Mouse (Mus musculus) liver, embryonic 16.5 days (tissue): ENCODE results near the gene Lsm12. TPM values are rescaled to one million over a fixed set of nuclear protein-coding genes. Genes with fewer than 3 reads are reported as not detected.

Source experiments
- ATAC-seq: fragments of 200-750 bp; cut with Nextera tagmentation; 2 replicates; pipeline ENCODE4 v1.8.0; 2017; ENCODE audit warnings: low read depth, mild to moderate bottlenecking, moderate number of reproducible peaks, moderate library complexity
- H3K27ac ChIP-seq: fragments of 300-500 bp; sonication (generic); 2 replicates; pipeline ENCODE4 v1.5.1; 2014; ENCODE audit warnings: mild to moderate bottlenecking, low read length
- H3K27me3 ChIP-seq: fragments of 300-500 bp; sonication (generic); 2 replicates; pipeline ENCODE4 v1.6.1; 2014; ENCODE audit warnings: low read depth, low read length, mixed read lengths; ENCODE audit not compliant: control insufficient read depth, insufficient read depth
- H3K36me3 ChIP-seq: fragments of 300-500 bp; sonication (generic); 2 replicates; pipeline ENCODE4 v1.6.1; 2014; ENCODE audit warnings: mild to moderate bottlenecking; ENCODE audit not compliant: control insufficient read depth, insufficient read depth
- H3K4me1 ChIP-seq: fragments of 300-500 bp; sonication (generic); 2 replicates; pipeline ENCODE4 v1.6.1; 2014; ENCODE audit warnings: low read depth, low read length, mixed read lengths; ENCODE audit not compliant: control insufficient read depth
- H3K4me2 ChIP-seq: fragments of 300-500 bp; sonication (generic); 2 replicates; pipeline ENCODE4 v1.6.1; 2014; ENCODE audit warnings: low read depth, low read length, mixed read lengths
- H3K4me3 ChIP-seq: fragments of 300-500 bp; sonication (generic); 2 replicates; pipeline ENCODE4 v1.5.1; 2014; ENCODE audit warnings: low read depth, mild to moderate bottlenecking, low read length
- H3K9ac ChIP-seq: fragments of 300-500 bp; sonication (generic); 2 replicates; pipeline ENCODE4 v1.6.1; 2014; ENCODE audit warnings: low read depth, low read length
- H3K9me3 ChIP-seq: fragments of 300-500 bp; sonication (generic); replicated peaks from 2 replicates; pipeline ENCODE4 v1.6.1; 2016; ENCODE audit warnings: low read length; ENCODE audit not compliant: control insufficient read depth
- WGBS: fragments of 180-500 bp; shearing (Covaris S2); extraction: QIAGEN DNeasy Blood & Tissue Kit; methylation state at CpG from one replicate; pipeline ENCODE4 v1.1.7; 2014; ENCODE audit not compliant: insufficient replicate concordance; 5-methylcytosine and 5-hydroxymethylcytosine counted together
- polyA plus RNA-seq: library from polyadenylated mRNA; unstranded; fragments of >200 nt; fragmentation: Nextera tagmentation; extraction: Ambion mirVana; gene quantifications from 2 replicates; pipeline ENCODE4 v1.2.1, GENCODE M21; 2015

Lsm12 gene
- polyA plus RNA-seq, 1 experiment from 2014 or later, result 52.5 TPM

- peaks cover 39% of the 10 kb centered on the region for H3K4me1 ChIP-seq
- H3K27ac ChIP-seq, result no peak overlapping the region
- H3K9me3 ChIP-seq, result no peaks in the 10 kb centered on the region
- no peak overlapping the region for H3K9ac ChIP-seq
- no peak overlapping the region for H3K4me2 ChIP-seq
- H3K4me3 ChIP-seq, result no peak overlapping the region
- peaks cover 39% of the 10 kb centered on the region for H3K27me3 ChIP-seq
- H3K36me3 ChIP-seq, result no peaks in the 10 kb centered on the region
- WGBS, result 62% methylated on average over 5 of the region's 5 CpGs
- no peak for ATAC-seq
Measured at GRCm38 (mm10) chr11:102225221-102225620, 40.1 kb upstream of the Lsm12 start.

- no peak overlapping the region for H3K9ac ChIP-seq
- no peak overlapping the region for H3K4me3 ChIP-seq
- ATAC-seq, result no peak
- H3K4me2 ChIP-seq, result peak overlapping the region; percentile 41
- WGBS, result 12% methylated on average over 22 of the region's 22 CpGs
- peaks cover 45% of the 10 kb centered on the region for H3K4me1 ChIP-seq
- H3K9me3 ChIP-seq, result no peaks in the 10 kb centered on the region
- no peak overlapping the region for H3K27ac ChIP-seq
- no peaks in the 10 kb centered on the region for H3K36me3 ChIP-seq
- H3K27me3 ChIP-seq, result peaks cover 39% of the 10 kb centered on the region
Measured at GRCm38 (mm10) chr11:102224686-102225085, 39.6 kb upstream of the Lsm12 start.

- Histone ChIP-seq H3K4me1 (peaks cover 47% of the 10 kb centered on the region), H3K27me3 (peaks cover 27% of the 10 kb centered on the region), H3K9ac (no peak overlapping the region), H3K4me2 (no peak overlapping the region), H3K9me3 (no peaks in the 10 kb centered on the region), H3K36me3 (no peaks in the 10 kb centered on the region), H3K27ac (no peak overlapping the region), H3K4me3 (no peak overlapping the region)
- WGBS, result 20% methylated on average over 6 of the region's 6 CpGs
- no peak for ATAC-seq
Measured at GRCm38 (mm10) chr11:102223166-102223565, 38.1 kb upstream of the Lsm12 start.

- WGBS, result 45% methylated on average over 8 of the region's 8 CpGs
- Histone ChIP-seq H3K4me2 (no peak overlapping the region), H3K9ac (no peak overlapping the region), H3K4me3 (no peak overlapping the region), H3K9me3 (no peaks in the 10 kb centered on the region), H3K27ac (no peak overlapping the region), H3K27me3 (peaks cover 15% of the 10 kb centered on the region), H3K4me1 (peaks cover 52% of the 10 kb centered on the region), H3K36me3 (no peaks in the 10 kb centered on the region)
- ATAC-seq, result no peak
Measured at GRCm38 (mm10) chr11:102221954-102222351, 36.9 kb upstream of the Lsm12 start.

GRCm38 (mm10) chr11:102221243-102221953 is 36.3 kb upstream of the Lsm12 start:
- Histone ChIP-seq H3K9me3 (no peaks in the 10 kb centered on the region), H3K4me2 (no peak overlapping the region), H3K36me3 (no peaks in the 10 kb centered on the region), H3K27me3 (peaks cover 12% of the 10 kb centered on the region), H3K9ac (no peak overlapping the region), H3K4me1 (peaks cover 54% of the 10 kb centered on the region), H3K4me3 (no peak overlapping the region), H3K27ac (no peak overlapping the region)
- no peak for ATAC-seq
- WGBS, result 51% methylated on average over 8 of the region's 8 CpGs

- 25% methylated on average over 6 of the region's 6 CpGs for WGBS
- Histone ChIP-seq H3K36me3 (no peaks in the 10 kb centered on the region), H3K4me2 (no peak overlapping the region), H3K4me3 (no peak overlapping the region), H3K27me3 (peaks cover 12% of the 10 kb centered on the region), H3K9me3 (no peaks in the 10 kb centered on the region), H3K4me1 (peaks cover 54% of the 10 kb centered on the region), H3K9ac (no peak overlapping the region), H3K27ac (no peak overlapping the region)
- no peak for ATAC-seq
Measured at GRCm38 (mm10) chr11:102220451-102220850, 35.4 kb upstream of the Lsm12 start.

- Histone ChIP-seq H3K27me3 (peaks cover 9% of the 10 kb centered on the region), H3K9ac (no peak overlapping the region), H3K9me3 (no peaks in the 10 kb centered on the region), H3K27ac (no peak overlapping the region), H3K4me2 (no peak overlapping the region), H3K4me1 (peaks cover 56% of the 10 kb centered on the region), H3K36me3 (no peaks in the 10 kb centered on the region), H3K4me3 (no peak overlapping the region)
- 34% methylated on average over 4 of the region's 4 CpGs for WGBS
- ATAC-seq, result no peak
Measured at GRCm38 (mm10) chr11:102219994-102220346, 34.9 kb upstream of the Lsm12 start.

- 43% methylated on average over 14 of the region's 14 CpGs for WGBS
- no peak for ATAC-seq
- Histone ChIP-seq H3K9me3 (no peaks in the 10 kb centered on the region), H3K27me3 (peaks cover 6% of the 10 kb centered on the region), H3K27ac (peak overlapping the region; percentile 73), H3K36me3 (no peaks in the 10 kb centered on the region), H3K4me3 (no peak overlapping the region; the same call in 1 of the 2 replicates), H3K9ac (peak overlapping the region; percentile 59), H3K4me2 (peak overlapping the region; percentile 72), H3K4me1 (peaks cover 58% of the 10 kb centered on the region)
Measured at GRCm38 (mm10) chr11:102219247-102219993, 34.3 kb upstream of the Lsm12 start.

GRCm38 (mm10) chr11:102218783-102219182 is 33.7 kb upstream of the Lsm12 start:
- H3K4me3 ChIP-seq, result peak overlapping the region; percentile 63
- 0% methylated on average over 10 of the region's 10 CpGs for WGBS
- peak; percentile 85 for ATAC-seq
- peak overlapping the region; percentile 72 for H3K4me2 ChIP-seq
- H3K9ac ChIP-seq, result peak overlapping the region; percentile 59
- no peaks in the 10 kb centered on the region; the same call in 1 of the 2 replicates for H3K27me3 ChIP-seq
- peaks cover 61% of the 10 kb centered on the region for H3K4me1 ChIP-seq
- H3K9me3 ChIP-seq, result no peaks in the 10 kb centered on the region
- no peaks in the 10 kb centered on the region for H3K36me3 ChIP-seq
- H3K27ac ChIP-seq, result peak overlapping the region; percentile 74
